In the genomic region with DNA sequence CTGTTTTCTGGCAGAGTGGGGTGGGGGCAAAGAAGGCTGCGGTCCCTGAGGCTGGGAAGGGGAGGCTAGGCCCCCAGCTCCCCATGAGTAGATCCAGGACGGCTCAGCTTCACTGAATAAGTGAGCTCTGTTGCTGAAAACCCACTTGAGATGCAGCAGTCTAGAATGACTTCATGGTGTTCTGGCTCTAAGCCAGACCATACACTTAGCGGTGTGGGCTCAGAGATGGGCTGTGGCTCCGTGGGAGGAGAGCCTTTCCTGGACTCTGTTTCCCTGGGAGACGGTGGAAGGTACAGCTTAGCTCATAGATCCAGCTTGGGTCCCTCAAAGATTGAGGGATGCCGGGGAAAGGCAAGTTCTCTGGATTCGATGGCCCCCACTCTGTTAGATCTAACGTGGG, we compare ENCODE assay signal across 13 mouse cellular contexts. TPM values are rescaled to one million over a fixed set of nuclear protein-coding genes. Genes with fewer than 3 reads are reported as not detected.
DNase-seq lines count a peak whose midpoint lies in the region; ATAC-seq and TF ChIP-seq lines count a peak whose summit lies in the region.
"Had no signal": no experiment of that assay in that cellular context is flagged by ENCODE, and none has a peak within 500 bp of the region (broad histone marks: within the 10 kb centered on the region; RNA-seq: fewer than 3 reads in every experiment).

No protein-coding gene starts in this region.

- peaks cover 13% of the 10 kb centered on the region for H3K27me3 ChIP-seq in hindbrain, embryonic 13.5 days
- H3K27me3 ChIP-seq in hindbrain, embryonic 14.5 days (ENCODE audit: control insufficient read depth, insufficient read depth, low read length), result no peaks in the 10 kb centered on the region
- H3K27me3 ChIP-seq in midbrain, embryonic 14.5 days (ENCODE audit: control insufficient read depth, insufficient read depth, low read length), result no peaks in the 10 kb centered on the region
- H3K27me3 ChIP-seq in midbrain, embryonic 10.5 days (ENCODE audit: low read depth, poor library complexity, severe bottlenecking), result peaks cover 65% of the 10 kb centered on the region

- H3K36me3 ChIP-seq in hindbrain, embryonic 13.5 days, result peaks cover 68% of the 10 kb centered on the region
- H3K36me3 ChIP-seq in hindbrain, embryonic 14.5 days (replicated peaks; ENCODE audit: control insufficient read depth, insufficient read depth), result peaks cover 64% of the 10 kb centered on the region
- H3K36me3 ChIP-seq in midbrain, embryonic 14.5 days (ENCODE audit: control insufficient read depth, insufficient read depth, low read length), result peaks cover 63% of the 10 kb centered on the region
- peaks cover 44% of the 10 kb centered on the region for H3K36me3 ChIP-seq in midbrain, embryonic 10.5 days
- H3K36me3 ChIP-seq: G1E had no signal

- no peak for ATAC-seq in hindbrain, embryonic 13.5 days (ENCODE audit: low FRiP score)
- ATAC-seq in hindbrain, embryonic 14.5 days (ENCODE audit: low FRiP score), result no peak
- ATAC-seq in midbrain, embryonic 14.5 days (ENCODE audit: low FRiP score, low TSS enrichment), result no peak

- peaks cover 41% of the 10 kb centered on the region for H3K4me1 ChIP-seq in hindbrain, embryonic 13.5 days (replicated peaks)
- H3K4me1 ChIP-seq in hindbrain, embryonic 14.5 days (replicated peaks; ENCODE audit: control insufficient read depth, insufficient read depth, low read length), result no peaks in the 10 kb centered on the region
- H3K4me1 ChIP-seq in midbrain, embryonic 14.5 days (ENCODE audit: control insufficient read depth, insufficient read depth, low read length), result 0 out of 2 replicates have a peak, but pooled peaks cover 5% of the 10 kb centered on the region
- H3K4me1 ChIP-seq in midbrain, embryonic 10.5 days, result peaks cover 43% of the 10 kb centered on the region
- peaks cover 3% of the 10 kb centered on the region; the same call in 1 of the 2 replicates for H3K4me1 ChIP-seq in embryonic fibroblast, embryonic 13.5 days (ENCODE audit: control insufficient read depth, insufficient read depth, low read length)

- no peak for DNase-seq in hindbrain, embryonic 14.5 days (ENCODE audit: low spot score)
- DNase-seq in midbrain, embryonic 14.5 days, result peak; percentile 40
- no peak for DNase-seq in midbrain, embryonic 10.5 days (ENCODE audit: low spot score)
- peak; percentile 55 for DNase-seq in MN1 (ENCODE audit: low spot score)
- DNase-seq in spleen, postnatal 4 days (ENCODE audit: low spot score in 2 of 2), result no peak
- DNase-seq in B cell, adult 2 months, result no peak
- DNase-seq: cerebellum, postnatal 36 days; kidney, postnatal 10 days had no signal

- TF ChIP-seq CTCF in embryonic fibroblast, embryonic 13.5 days (IDR thresholded peaks at IDR 0.05; ENCODE audit: borderline replicate concordance, insufficient read depth, low read length), result no peak

- no peak overlapping the region for H3K4me3 ChIP-seq in hindbrain, embryonic 13.5 days
- H3K4me3 ChIP-seq in hindbrain, embryonic 14.5 days (replicated peaks; ENCODE audit: low read length), result no peak overlapping the region
- no peak overlapping the region for H3K4me3 ChIP-seq in midbrain, embryonic 14.5 days (replicated peaks; ENCODE audit: low read depth, low read length)
- no peak overlapping the region for H3K4me3 ChIP-seq in midbrain, embryonic 10.5 days
- no peak overlapping the region for H3K4me3 ChIP-seq in embryonic fibroblast, embryonic 13.5 days (ENCODE audit: insufficient read depth, low read length)
- H3K4me3 ChIP-seq: myocyte had no signal

- peak overlapping the region; percentile 48; the same call in 1 of the 2 replicates for H3K27ac ChIP-seq in hindbrain, embryonic 13.5 days
- H3K27ac ChIP-seq in hindbrain, embryonic 14.5 days, result no peak overlapping the region
- H3K27ac ChIP-seq in midbrain, embryonic 14.5 days (replicated peaks; ENCODE audit: low read depth, low read length), result no peak overlapping the region
- no peak overlapping the region for H3K27ac ChIP-seq in midbrain, embryonic 10.5 days (replicated peaks)
- peak overlapping the region; percentile 18; the same call in 1 of the 2 replicates for H3K27ac ChIP-seq in embryonic fibroblast, embryonic 13.5 days (ENCODE audit: insufficient read depth, low read length)
- H3K27ac ChIP-seq: heart, embryonic 10.5 days had no signal

- 74% methylated on average over 8 of the region's 8 CpGs for WGBS in hindbrain, embryonic 13.5 days
- 69% methylated on average over 8 of the region's 8 CpGs for WGBS in hindbrain, embryonic 14.5 days
- WGBS in midbrain, embryonic 14.5 days, result 80% methylated on average over 8 of the region's 8 CpGs
- WGBS in midbrain, embryonic 10.5 days, result 92% methylated on average over 8 of the region's 8 CpGs

- no peak overlapping the region for H3K4me2 ChIP-seq in hindbrain, embryonic 13.5 days
- H3K4me2 ChIP-seq in hindbrain, embryonic 14.5 days (replicated peaks), result no peak overlapping the region
- H3K4me2 ChIP-seq in midbrain, embryonic 14.5 days (ENCODE audit: low read length), result no peak overlapping the region

- H3K9me3 ChIP-seq in hindbrain, embryonic 13.5 days, result no peaks in the 10 kb centered on the region
- H3K9me3 ChIP-seq in hindbrain, embryonic 14.5 days (ENCODE audit: control insufficient read depth, low read length), result no peaks in the 10 kb centered on the region
- H3K9me3 ChIP-seq in midbrain, embryonic 14.5 days (ENCODE audit: control insufficient read depth, low read length), result no peaks in the 10 kb centered on the region
- H3K9me3 ChIP-seq in midbrain, embryonic 10.5 days (replicated peaks), result no peaks in the 10 kb centered on the region
- H3K9me3 ChIP-seq: G1E; heart, embryonic 10.5 days had no signal

- TF ChIP-seq POLR2A in embryonic fibroblast, embryonic 13.5 days (IDR thresholded peaks at IDR 0.05; ENCODE audit: low read depth, low read length), result no peak

- H3K9ac ChIP-seq in hindbrain, embryonic 13.5 days, result no peak overlapping the region
- no peak overlapping the region for H3K9ac ChIP-seq in hindbrain, embryonic 14.5 days
- H3K9ac ChIP-seq in midbrain, embryonic 14.5 days (replicated peaks; ENCODE audit: low read length), result no peak overlapping the region

RNA-seq across cellular contexts. Expression of gene Arl5c, which starts 8.2 kb away (rescaled TPM):
- 10.7 TPM in 2 replicates for polyA plus RNA-seq in hindbrain, embryonic 13.5 days (2015; fragmentation: Nextera tagmentation; extraction: Ambion mirVana)
- 6.5 and 11.0 TPM in 2 replicates for polyA plus RNA-seq in hindbrain, embryonic 14.5 days (2014; fragmentation: Nextera tagmentation; extraction: Ambion mirVana)
- polyA plus RNA-seq in midbrain, embryonic 14.5 days (2014; fragmentation: Nextera tagmentation; extraction: Ambion mirVana), result 7.1 and 12.1 TPM in 2 replicates
- 8.9 and 16.8 TPM in 2 replicates for polyA plus RNA-seq in midbrain, embryonic 10.5 days (2016; fragmentation: Nextera tagmentation; extraction: Ambion mirVana)
- polyA plus RNA-seq in embryonic fibroblast, embryonic 13.5 days (2011; ENCODE audit: insufficient read length, low read depth, missing spikeins), result 2.2 and 3.8 TPM in 2 replicates
- polyA plus RNA-seq: G1E had no signal

RNA-seq across cellular contexts. Expression of gene Plxdc1, which starts 17.9 kb away (rescaled TPM):
- 0.60 and 0.89 TPM in 2 replicates for polyA plus RNA-seq in hindbrain, embryonic 13.5 days (2015; fragmentation: Nextera tagmentation; extraction: Ambion mirVana)
- 0.90 and 1.1 TPM in 2 replicates for polyA plus RNA-seq in hindbrain, embryonic 14.5 days (2014; fragmentation: Nextera tagmentation; extraction: Ambion mirVana)
- 0.96 and 1.2 TPM in 2 replicates for polyA plus RNA-seq in midbrain, embryonic 14.5 days (2014; fragmentation: Nextera tagmentation; extraction: Ambion mirVana)
- polyA plus RNA-seq in midbrain, embryonic 10.5 days (2016; fragmentation: Nextera tagmentation; extraction: Ambion mirVana), result 0.06 and 0.16 TPM in 2 replicates
- 0.68 and 0.86 TPM in 2 replicates for polyA plus RNA-seq in embryonic fibroblast, embryonic 13.5 days (2011; ENCODE audit: insufficient read length, low read depth, missing spikeins)
- polyA plus RNA-seq: heart, embryonic 10.5 days had no signal

RNA-seq across cellular contexts. Expression of gene Cacnb1, which starts 18.7 kb away (rescaled TPM):
- polyA plus RNA-seq in hindbrain, embryonic 13.5 days (2015; fragmentation: Nextera tagmentation; extraction: Ambion mirVana), result 51.6 and 57.4 TPM in 2 replicates
- polyA plus RNA-seq in hindbrain, embryonic 14.5 days (2014; fragmentation: Nextera tagmentation; extraction: Ambion mirVana), result 40.0 and 40.3 TPM in 2 replicates
- 40.6 and 61.2 TPM in 2 replicates for polyA plus RNA-seq in midbrain, embryonic 14.5 days (2014; fragmentation: Nextera tagmentation; extraction: Ambion mirVana)
- 7.8 and 12.5 TPM in 2 replicates for polyA plus RNA-seq in midbrain, embryonic 10.5 days (2016; fragmentation: Nextera tagmentation; extraction: Ambion mirVana)
- polyA plus RNA-seq in embryonic fibroblast, embryonic 13.5 days (2011; ENCODE audit: insufficient read length, low read depth, missing spikeins), result 4.9 and 7.1 TPM in 2 replicates

RNA-seq across cellular contexts. Expression of gene Rpl19, which starts 22.3 kb away (rescaled TPM):
- 689 and 706 TPM in 2 replicates for polyA plus RNA-seq in hindbrain, embryonic 13.5 days (2015; fragmentation: Nextera tagmentation; extraction: Ambion mirVana)
- polyA plus RNA-seq in hindbrain, embryonic 14.5 days (2014; fragmentation: Nextera tagmentation; extraction: Ambion mirVana), result 614 and 694 TPM in 2 replicates
- 685 and 710 TPM in 2 replicates for polyA plus RNA-seq in midbrain, embryonic 14.5 days (2014; fragmentation: Nextera tagmentation; extraction: Ambion mirVana)
- polyA plus RNA-seq in midbrain, embryonic 10.5 days (2016; fragmentation: Nextera tagmentation; extraction: Ambion mirVana), result 976 and 1,159 TPM in 2 replicates
- polyA plus RNA-seq in embryonic fibroblast, embryonic 13.5 days (2011; ENCODE audit: insufficient read length, low read depth, missing spikeins), result 1,914 and 2,034 TPM in 2 replicates

RNA-seq across cellular contexts. Expression of gene Stac2, which starts 49.1 kb away (rescaled TPM):
- polyA plus RNA-seq in hindbrain, embryonic 13.5 days (2015; fragmentation: Nextera tagmentation; extraction: Ambion mirVana), result 4.2 and 5.2 TPM in 2 replicates
- 6.7 and 7.3 TPM in 2 replicates for polyA plus RNA-seq in hindbrain, embryonic 14.5 days (2014; fragmentation: Nextera tagmentation; extraction: Ambion mirVana)
- polyA plus RNA-seq in midbrain, embryonic 14.5 days (2014; fragmentation: Nextera tagmentation; extraction: Ambion mirVana), result 2.9 and 4.1 TPM in 2 replicates
- 0.40 and 0.41 TPM in 2 replicates for polyA plus RNA-seq in midbrain, embryonic 10.5 days (2016; fragmentation: Nextera tagmentation; extraction: Ambion mirVana)
- 1.7 and 1.9 TPM in 2 replicates for polyA plus RNA-seq in embryonic fibroblast, embryonic 13.5 days (2011; ENCODE audit: insufficient read length, low read depth, missing spikeins)
- polyA plus RNA-seq: G1E had no signal

Comparison
In these comparisons a context has a peak if more than half of its experiments do, and no peak if none do; other contexts are left out.
1. H3K27ac ChIP-seq: peak in hindbrain, embryonic 13.5 days (single experiment) and embryonic fibroblast, embryonic 13.5 days (single experiment); none in hindbrain, embryonic 14.5 days (single experiment), midbrain, embryonic 14.5 days (single experiment) and midbrain, embryonic 10.5 days (single experiment).
2. DNase-seq: peak in midbrain, embryonic 14.5 days (single experiment) and MN1 (single experiment); none in hindbrain, embryonic 14.5 days (single experiment), midbrain, embryonic 10.5 days (single experiment), spleen, postnatal 4 days (0 of 2) and B cell, adult 2 months (0 of 2).